Mouse (Mus musculus) thymus, adult 18-20 months (tissue): ENCODE results near the gene Snx21.
"Not testable (repeated sequence)": the region's sequence is repeated elsewhere in the genome, so short reads cannot be mapped to it uniquely, and the experiment has no call there.

ENCODE experiments used
- DNase-seq, 2 experiments: peaks; one replicate each; pipeline ENCODE4 v3.0.0; 2022; ENCODE audit warnings: mixed read lengths in 2 of 2

Snx21 gene

DNA sequence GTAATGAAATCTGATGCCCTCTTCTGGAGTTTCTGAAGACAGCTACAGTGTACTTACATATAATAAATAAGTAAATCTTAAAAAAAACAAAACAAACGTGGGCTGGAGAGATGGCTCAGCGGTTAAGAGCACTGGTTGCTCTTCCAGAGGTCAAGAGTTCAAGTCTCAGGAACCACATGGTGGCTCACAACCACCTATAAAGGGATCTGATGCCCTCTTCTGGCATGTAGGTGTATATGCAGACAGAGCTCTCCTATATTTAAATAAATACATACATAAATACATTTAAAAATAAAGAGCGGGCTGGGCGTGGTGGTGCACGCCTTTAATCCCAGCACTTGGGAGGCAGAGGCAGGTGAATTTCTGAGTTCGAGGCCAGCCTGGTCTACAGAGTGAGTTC lies 12.9 kb downstream of the Snx21 start:
- DNase-seq, result not testable (repeated sequence)

DNA sequence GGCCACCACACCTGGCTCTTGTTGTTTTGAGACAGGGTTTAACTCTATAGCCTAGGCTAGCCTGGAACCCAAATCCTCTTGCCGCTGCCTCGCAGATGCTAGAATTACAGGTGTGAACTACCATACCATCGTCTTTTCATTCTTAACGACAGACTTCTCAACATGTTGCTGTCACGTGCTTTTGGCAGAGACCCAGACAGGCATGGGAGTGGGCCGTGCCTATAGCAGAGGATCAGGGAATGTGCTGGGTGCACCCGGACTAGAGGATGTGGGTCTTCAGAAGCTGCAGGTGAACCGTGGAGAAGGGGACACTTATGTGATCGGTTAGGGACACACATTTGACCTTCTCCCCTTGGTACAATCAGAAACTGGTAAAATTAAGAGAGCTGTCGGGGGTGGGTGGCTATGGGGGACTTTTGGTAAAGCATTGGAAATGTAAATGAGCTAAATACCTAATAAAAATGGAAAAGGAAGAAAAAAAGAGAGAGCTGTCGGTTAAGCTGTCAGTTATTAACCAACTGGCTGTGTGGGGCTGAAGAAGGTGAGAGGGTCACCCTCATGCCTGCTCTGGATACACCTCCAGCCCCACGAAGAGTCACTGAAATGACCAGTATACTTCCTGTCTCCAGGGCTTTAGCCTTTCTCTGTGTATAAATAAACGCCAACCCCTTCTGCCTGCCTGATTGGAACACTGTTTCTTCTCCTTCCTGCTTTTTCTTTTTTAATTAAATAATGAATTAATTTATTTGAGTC lies 14.8 kb downstream of the Snx21 start:
- DNase-seq, result no peak

DNA sequence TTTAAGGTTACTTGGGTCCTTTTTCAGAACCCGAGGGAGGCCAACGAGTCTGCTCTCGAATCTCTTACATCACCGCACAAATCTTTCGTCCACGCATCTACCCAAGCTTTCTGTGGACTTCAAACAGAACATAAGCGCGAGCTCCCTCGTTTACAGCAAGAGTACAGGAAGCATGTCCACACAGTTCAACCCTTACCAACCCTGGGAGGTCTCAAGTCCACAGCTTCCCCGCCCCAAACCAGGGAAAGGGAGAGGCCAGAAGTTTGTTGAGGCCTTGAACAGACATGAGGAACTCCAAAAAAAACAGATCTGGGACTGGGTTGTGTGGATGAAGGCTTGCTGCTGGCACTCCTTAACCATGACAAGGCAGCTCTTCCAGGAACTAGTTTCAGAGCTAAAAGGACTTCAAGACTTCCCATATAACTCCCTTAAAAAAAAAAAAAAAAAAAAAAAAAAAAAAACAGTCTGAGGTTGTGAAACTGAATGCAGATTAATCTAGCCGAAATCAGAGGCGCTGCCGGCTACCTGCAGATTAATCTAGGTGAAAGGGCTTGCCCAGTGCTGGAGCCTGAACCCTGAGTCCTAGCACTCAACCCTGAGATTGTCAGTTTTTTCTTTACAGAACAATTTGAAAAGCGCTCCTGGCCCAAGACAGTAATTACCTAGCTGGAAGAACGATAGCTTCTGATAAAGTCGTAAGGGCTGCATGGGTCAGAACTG lies 17.7 kb downstream of the Snx21 start:
- no peak for DNase-seq

DNA sequence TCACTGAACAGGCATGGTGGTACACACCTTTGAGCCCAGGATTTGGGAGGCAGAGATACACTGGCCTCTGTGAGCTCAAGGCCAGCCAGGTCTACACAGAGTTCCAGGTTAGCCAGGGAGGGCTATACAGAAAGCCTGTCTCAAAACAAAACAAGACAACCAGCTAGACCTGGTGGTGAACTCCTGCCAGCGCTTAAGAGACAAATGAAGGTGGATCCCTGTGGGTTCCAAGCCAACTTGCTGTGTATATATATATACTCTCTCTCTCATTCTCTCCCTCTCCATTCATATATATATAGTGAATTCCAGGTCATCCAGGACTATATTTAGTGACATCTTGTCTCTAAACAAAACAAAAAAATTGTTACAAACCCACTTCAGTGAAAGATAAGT lies 18.3 kb downstream of the Snx21 start:
- no peak for DNase-seq

DNA sequence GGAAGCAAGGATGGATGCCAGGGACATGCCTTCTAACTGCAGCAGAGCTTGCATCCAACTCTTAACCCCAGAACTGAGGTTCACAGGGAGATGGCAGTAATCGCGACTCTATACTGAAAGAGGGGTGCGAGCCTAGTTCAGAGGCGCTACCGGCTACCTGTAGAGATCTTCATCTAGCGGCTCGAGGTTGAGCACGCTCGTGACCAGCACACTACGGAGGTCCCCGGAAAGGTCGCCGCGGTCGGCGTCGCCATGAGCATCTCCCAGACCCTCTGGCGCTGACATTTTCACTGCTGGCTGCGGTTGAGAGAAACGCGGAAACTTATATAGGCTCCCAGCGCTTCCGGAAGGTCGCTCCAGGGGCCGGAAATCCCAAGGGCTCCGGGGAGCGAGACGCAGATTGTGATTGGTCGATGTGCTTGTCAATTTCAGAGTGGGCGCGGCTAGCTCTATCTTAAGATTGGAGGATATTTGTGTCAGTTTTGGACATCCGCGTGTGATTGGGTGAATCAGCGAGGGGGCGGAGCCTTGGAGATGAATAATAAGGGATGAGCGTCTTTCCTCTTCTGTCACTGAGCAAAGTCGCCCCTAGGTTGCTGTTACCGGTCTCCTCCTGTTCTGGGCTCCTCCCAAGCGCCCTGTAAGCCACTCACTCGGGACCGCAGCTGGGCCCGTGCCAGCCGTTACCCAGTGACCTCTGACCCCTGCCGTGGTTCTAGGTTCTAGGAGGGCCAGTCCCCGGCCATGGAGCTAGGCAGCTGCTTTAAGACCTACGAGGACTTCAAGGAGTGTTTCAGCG lies 19.1 kb downstream of the Snx21 start, which contains the start of the genes Acot8 and Zswim3:
Gene Acot8 (minus strand): TSS at position 350 of the 799 bp plus-strand sequence.
Gene Zswim3 (plus strand): TSS at position 566 of the 799 bp plus-strand sequence.
- DNase-seq, result peak; percentile 94 to 99

DNA sequence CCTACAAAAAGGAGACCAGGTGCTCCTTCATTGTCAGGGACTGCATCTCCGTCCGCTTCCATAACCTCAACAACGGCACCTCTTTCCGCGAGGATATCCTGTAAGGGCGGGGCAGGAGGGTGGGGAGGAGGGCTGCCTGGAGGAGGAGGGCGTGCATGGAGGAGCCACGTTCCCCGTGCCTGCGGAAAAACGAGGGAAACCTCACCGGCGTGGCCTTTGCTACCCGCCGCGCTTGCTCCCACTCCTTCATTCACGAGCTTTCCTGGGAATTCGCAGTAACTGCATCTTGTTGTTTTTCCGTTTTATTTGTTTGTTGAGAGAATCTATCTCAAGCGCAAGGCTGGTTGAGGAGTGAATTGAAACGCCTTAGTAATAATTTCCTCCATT lies 19.7 kb downstream of the Snx21 start:
- DNase-seq, result no peak

DNA sequence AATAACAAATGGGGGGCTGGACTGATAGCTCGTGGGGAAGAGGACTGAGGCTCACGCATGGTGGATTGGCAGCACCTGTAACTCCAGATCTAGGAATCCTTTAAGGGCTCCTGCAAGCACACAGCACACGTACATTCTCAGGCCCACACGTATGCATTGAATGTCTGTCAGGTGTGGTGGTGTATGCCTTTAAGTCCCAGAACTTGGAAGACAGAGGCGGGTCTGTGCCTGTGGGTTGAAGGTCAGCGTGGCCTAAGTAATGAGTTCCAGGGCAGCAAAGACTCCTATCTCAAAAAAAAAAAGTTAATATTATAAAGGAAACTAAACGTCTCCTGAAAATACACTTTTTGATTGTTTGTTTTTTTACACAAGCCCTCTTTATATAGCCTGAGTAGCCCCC lies 21.0 kb downstream of the Snx21 start:
- DNase-seq, result no peak

DNA sequence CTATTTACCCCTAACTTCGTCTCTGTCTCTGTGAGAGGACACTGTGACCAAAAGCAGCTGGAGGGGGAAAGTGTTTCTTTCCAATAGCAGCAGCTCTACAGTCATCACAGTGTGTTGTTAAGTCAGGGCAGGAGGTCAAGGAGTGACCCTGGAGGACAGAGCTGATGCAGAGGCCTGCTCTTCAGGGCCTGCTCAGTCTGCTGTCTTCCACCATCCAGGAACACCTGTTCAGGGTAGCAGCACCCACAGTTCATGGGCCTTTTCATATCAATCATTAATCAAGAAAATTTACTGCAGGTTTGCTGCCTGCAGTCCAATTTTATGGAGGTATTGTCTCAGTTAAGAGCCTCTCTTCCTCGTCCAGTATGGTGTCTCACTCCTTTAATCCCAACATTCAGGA lies 27.9 kb downstream of the Snx21 start:
- no peak for DNase-seq

DNA sequence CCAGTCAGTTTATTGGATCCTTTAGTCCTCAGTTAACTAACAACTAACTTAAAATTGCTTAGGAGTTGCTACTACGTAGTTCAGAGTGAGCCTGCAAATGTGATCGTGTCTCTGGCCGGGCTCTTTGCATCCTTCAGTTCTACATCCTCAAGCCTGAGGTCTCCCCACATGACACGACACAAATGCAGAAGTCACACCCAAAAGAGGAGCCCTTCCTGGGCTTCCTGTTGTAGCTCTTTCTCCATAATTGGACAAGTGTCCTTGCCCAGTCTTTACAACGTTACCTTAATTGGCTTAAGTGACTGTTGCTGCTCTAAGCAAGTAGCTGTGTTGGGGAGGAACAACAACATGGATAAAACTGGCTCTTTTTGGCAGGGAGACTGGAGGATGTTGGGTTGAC lies 29.7 kb downstream of the Snx21 start:
- no peak for DNase-seq

DNA sequence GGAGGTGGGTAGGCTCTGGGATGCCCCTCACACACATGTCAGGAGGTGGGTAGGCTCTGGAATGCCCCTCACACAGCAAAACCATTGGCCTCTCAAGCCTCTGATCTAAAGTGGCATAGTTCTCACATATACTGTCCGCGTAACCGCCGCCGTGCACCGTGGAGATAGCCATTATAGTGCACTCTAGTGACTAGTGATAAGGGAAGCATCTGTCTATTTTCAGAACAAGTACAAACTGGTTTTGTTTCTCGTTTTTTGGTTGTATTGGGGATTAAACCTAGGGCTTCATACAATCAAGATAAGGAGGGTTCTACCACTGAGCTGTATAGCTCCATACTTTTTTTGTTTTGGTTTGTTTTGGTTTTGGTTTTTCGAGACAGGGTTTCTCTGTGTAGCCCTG lies 30.2 kb downstream of the Snx21 start:
- DNase-seq, result no peak

DNA sequence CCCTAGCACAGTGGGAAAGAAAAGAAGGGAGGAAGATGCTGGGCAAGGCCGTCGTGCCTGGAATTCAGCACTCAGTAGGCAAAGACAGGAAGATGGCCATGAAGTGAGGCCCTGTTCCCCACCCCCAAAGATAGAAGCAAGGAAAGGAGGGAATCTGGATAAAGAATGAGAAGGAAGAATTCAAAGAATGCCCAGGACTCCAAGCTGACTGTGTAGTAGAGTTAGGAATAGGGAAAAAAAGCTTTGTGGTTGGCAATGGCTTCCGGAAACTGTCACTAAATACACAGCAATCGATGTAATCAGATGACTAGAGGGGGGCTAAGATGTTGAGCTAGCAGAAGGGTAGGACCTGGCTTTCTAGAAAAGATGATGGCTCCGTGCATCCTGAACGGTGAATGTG lies 31.6 kb downstream of the Snx21 start:
- no peak for DNase-seq

DNA sequence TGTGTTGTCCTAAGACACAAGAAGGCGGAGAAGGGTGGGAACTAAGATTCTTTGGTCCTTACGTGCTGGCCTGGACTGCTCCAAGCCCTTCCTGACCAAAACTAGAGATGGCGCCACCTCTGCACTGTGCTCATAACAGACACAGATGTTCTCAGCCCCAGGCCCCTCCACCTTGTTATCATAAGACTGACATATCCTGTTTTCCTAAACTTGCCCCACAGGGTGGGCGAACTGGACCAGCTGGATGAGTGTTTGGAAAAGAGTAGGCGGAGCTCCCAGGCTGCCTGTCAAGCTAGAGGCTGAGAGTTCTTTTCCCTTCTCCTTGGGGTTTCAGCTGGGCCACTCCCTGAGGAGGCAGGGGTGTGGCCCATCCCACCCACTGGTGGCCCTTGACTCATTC lies 32.1 kb downstream of the Snx21 start:
- no peak for DNase-seq

DNA sequence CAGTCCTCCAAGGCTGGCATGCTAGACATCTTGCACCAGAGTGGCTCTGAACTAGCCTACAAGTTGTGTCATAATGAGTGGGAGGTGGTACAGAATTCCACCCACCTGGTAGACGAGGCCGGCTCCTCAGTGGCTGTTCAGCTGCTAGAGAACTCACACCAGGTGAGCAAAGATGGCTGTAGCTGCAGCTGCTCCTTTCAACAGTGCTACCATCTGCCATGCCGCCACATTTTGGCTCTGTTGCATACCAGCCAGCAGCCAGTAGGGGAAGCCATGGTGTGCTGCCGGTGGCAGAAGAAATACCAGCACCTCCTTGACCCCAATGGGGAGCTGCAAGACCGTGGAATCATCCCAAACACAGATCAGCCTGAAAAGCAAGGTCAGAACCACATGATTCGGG lies 35.4 kb downstream of the Snx21 start:
- DNase-seq, result no peak

DNA sequence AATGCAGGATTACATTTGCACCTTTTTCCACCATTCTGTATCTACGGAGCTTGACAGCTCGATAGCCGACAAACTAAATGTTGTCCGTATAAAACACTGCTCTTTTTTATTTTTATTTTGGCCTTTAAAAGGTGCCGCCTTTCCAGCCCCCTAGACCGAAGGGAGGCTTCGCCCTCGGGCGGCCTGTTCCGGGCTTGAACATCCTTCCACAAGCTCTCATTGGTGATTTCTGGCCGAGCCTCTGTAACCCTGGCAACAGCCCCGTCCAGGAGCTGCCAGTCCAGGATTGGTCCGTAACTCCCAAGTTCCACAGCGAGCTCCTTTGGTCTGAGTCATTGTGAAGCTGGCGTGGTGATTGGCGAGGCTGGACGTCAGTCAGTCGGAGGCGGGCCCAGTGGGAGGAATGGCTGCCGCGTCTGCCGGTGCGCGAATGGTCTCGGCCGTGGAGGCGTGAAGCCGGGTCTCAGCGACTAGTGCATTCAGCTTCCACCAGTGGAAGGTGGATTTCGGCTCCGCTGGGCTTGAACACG lies 37.1 kb downstream of the Snx21 start, which contains the start of gene Zswim1:
Gene Zswim1 (plus strand): TSS at position 51 of the 530 bp plus-strand sequence.
- DNase-seq, result peak; percentile 96 to 98

DNA sequence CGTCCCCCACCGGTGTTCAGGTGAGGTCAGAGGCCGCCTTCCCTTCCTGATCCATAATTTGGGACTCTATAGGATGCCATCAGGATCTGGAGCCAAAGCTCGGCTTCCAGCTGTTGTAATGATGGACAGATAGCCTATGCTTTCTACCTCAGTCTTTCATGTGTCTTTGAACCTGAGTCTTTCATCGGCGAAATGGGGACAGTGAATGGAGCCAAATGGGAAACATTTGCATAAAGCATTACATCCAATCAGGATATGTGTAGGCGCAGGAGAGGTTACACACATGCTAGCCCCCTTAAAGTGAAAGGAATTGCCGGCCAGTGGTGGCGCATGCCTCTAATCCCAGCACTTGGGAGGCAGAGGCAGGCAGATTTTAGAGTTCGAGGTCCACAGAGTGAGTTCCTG lies 37.6 kb downstream of the Snx21 start:
- DNase-seq, result no peak

DNA sequence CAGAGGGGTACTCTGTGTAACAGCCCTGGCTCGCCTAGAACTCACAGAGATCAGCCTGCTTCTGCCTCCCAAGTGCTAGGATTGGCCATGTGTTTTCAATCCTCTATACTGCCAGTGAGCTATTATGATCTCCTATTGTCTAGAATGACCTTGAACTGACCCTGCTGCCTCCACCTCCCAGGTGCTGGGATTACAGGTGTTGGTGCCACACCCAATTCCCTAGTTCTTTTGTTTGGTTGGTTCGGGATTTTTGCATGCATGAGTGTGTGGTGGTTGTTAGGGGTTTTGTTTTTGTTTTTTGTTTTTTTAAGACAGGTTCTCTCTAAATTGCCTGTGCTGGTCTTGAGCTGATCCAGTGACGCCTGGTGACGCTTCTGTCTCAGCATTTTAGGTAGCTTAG lies 38.3 kb downstream of the Snx21 start:
- no peak for DNase-seq

DNA sequence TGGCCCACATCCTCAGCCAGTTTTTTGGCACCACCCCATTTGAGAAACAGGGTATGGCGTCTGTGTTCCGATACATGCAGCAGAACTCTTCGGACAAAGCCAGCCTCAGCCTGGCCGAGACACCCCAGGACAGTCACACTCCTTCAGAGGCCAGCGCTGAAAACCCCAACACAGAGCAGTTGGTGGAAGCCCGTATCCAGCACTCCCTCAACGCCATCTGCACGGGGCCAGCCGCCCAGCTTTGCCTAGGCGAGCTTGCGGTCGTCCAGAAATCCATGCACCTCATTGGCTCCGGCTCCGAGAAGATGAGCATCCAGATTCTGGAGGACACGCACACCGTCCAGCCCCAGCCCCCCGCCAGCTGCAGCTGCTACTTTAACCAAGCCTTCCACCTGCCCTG lies 39.9 kb downstream of the Snx21 start:
- DNase-seq, result no peak

DNA sequence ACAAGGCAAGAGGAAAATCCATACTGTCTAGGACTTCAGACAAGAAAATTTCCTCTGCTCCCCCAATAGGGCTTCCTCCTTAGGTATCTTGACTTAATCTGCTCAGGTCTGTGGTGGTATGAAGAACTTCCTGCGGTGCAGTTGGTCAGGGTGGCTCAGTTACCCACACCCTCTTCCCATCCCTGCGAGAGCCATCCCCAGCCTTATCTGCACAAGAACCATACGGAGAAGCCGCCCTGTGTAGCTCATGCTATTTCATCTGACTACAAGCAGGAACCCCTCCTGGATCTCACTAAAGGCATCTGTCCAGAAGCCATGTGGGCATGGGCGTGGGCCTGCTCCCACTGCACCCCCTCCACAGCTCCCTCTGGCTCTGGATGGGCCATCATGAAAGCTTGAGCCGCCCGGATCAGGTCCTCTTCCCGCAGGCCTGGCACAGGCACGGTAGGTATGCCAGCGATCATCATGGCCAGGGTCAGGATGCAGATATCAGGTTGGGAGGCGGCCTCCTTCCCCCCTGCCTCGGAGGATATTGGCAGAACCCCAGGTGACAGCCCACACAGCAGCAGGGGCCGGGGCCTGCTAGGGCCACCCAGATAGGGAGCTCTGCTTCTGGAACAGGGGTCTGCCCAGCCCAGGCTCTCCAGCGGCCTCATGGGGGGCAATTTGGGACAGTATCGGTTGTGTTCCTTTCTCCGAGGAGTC lies 41.7 kb downstream of the Snx21 start:
- no peak for DNase-seq

DNA sequence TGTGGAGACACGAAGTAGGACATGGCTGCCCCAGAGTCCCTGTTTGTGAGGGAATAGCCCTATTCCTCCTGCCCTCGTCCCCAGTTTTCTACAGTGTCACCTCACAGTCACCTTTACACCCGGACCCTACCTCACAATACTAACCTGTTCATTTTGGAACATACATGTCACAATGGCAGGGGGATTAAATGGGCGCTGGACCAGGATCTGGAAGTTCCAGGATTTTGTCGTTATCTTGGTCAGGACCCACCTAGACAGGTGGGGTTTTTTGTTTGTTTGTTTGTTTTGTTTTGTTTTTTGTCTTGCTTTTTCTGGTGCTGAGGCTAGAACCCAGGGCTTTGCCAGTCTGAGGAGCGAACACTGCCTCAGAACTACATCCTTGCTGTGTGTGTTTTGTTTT lies 42.8 kb downstream of the Snx21 start, which contains the start of gene Spata25:
Gene Spata25 (minus strand): TSS at position 101 of the 400 bp plus-strand sequence.
- DNase-seq, result no peak

DNA sequence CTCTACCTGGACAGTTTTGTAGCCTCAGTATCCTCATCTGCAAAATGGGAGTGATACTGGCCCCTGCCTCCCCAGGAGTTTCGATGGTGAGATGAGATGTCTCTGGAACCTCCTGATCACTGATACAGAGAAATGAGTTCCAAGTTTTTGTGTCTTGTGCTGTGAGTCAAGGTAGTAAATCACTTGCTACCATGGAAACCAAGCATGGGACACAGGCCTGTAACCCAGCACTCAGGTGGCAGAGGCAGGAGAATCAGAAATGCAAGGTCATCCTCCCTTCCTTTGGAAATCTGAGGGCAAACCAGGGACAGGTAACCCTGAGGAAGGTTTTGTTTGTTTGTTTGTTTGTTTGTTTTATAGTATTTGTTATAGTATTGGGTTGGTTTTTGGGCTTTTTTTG lies 43.5 kb downstream of the Snx21 start:
- no peak for DNase-seq

DNA sequence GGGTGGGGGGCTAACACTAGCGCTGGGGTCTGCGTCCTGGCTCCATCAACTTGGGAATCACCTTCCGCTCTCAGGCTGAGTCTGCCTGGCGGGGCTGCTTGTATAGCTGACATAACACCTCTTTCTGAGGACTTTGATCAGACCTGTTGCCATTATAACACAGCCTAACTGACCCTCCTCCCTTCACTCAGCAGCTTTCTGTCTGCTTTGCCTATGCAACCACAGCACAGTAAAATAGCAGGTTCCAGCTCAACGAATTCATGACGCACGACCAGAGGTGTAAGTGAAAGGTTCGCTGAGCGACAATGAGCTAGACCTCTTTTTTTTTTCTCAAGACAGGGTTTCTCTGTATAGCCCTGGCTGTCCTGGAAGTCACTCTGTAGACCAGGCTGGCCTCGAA lies 45.4 kb downstream of the Snx21 start:
- DNase-seq, result no peak

DNA sequence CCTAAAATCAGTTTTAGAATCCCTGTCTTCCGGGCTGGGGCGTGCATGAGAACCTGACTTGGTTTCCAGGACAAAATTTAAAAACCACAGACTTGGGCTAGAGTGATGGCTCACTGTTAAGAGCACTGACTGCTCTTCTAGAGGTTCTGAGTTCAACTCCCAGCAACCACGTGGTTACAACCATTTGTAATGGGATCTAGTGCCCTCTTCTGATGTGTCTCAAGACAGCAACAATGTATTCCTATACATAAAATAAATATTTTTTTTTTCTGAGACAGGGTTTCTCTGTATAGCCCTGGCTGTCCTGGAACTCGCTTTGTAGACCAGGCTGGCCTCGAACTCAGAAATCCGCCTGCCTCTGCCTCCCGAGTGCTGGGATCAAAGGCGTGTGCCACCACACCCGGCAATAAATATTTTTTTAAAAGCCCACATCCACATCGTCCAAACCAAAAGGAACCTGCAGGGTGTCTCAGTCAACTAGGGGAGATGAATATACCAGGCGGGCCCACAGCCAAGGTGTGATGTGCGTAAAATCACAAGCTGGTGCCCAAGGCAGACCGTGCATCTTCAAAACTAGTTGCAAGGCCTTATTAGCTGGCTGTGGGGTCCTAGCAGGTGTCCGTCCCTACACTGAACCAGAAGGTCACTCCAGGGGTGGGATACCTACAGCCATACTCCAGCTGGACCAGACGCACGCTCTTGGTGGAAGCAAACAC lies 46.6 kb downstream of the Snx21 start:
- DNase-seq, result no peak
